Mouse (Mus musculus) heart, postnatal 0 days (tissue): Measurements from ENCODE around the gene Aadacl3.

Experiments
- CTCF ChIP-seq: IDR thresholded peaks from 2 replicates; pipeline ENCODE4 v1.5.1; 2016; ENCODE audit warnings: antibody characterized with exemption, control low read depth, low read depth
- EP300 ChIP-seq: IDR thresholded peaks from 2 replicates; pipeline ENCODE4 v1.6.1; 2016; ENCODE audit warnings: antibody characterized with exemption, low read depth

GRCm38 (mm10) chr4:144463656-144464055 is at the start of gene Aadacl3:
- no peak for TF ChIP-seq CTCF
- TF ChIP-seq EP300 = no peak
